Mouse (Mus musculus): ENCODE data around the gene Hist1h4k.
A peak's percentile ranks its signal among the peaks of the same experiment; 100 is the strongest.

DNA sequence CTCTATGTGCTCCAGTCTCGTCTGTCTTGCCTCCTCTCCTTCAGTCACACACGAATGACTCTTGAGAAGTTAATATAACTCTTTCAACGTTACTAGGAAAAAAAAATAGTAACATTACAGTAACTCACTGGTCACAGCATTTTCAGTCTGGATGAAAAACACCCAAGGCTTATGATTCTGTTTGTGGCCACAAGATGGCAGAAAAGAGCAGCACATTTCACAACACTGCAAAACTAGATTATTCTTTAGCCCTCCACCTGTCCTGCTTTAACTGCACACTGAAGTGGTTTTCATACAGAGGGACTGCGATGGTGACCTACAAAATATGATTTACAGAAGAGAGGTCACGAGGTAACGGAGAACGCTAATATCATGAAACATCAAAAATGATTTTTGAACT is 35.6 kb downstream of the Hist1h4k start:
- TF ChIP-seq CTCF (conservative IDR thresholded peaks at IDR 0.05; ENCODE audit: low read length) (peak; percentile 92), POU5F1 (IDR thresholded peaks at IDR 0.05; ENCODE audit: borderline replicate concordance, low read length) (no peak)

Measured in E14TG2a.4 (cell line).